Mouse (Mus musculus) liver, embryonic 14.5 days (tissue): ENCODE measurements around the gene Jkamp.

Experiments used
- CTCF ChIP-seq: IDR thresholded peaks from 2 replicates; pipeline ENCODE4 v1.5.1; 2016; ENCODE audit warnings: antibody characterized with exemption, low read depth, control low read depth
- EP300 ChIP-seq: IDR thresholded peaks from 2 replicates; pipeline ENCODE4 v1.6.1; 2016; ENCODE audit warnings: antibody characterized with exemption, low read depth

- TF ChIP-seq CTCF, result no peak
- no peak for TF ChIP-seq EP300
Observed at GRCm38 (mm10) chr12:72102776-72103175, 17.4 kb downstream of the Jkamp start.
